Mouse (Mus musculus) frontal cortex, postnatal 36 days (tissue): ENCODE data around the gene Opcml.
A peak's percentile ranks its signal among the peaks of the same experiment; 100 is the strongest.

Experiments used
- DNase-seq, 2 experiments: peaks; one replicate each; pipeline ENCODE4 v3.0.0; 2022; ENCODE audit warnings: low spot score in 2 of 2

The Opcml gene

GRCm38 (mm10) chr9:28615447-28615846, 824.9 kb downstream of the Opcml start:
- no peak for DNase-seq

DNA sequence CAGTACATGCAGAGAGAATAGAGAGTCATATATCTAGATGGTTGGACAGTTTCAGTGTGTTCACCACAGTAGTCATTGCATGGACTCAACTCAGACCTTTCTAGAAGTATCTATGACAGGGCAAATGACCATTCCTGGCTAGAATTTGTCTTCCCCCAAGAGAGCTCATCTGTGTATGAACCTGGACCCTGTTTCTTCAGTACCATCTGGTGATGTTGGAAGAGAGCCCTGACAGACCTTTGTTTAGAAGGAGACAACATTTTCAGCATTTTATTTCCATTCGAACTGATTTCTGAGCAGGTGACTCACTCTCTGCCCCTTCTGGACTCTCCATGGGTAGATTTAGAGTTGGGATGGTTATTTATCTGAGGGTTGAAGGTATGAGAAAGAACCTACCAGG, 827.1 kb downstream of the Opcml start:
- no peak for DNase-seq

GRCm38 (mm10) chr9:28618186-28618892, 827.8 kb downstream of the Opcml start:
- DNase-seq, result peak in 1 of 2 experiments; percentile 47

GRCm38 (mm10) chr9:28621939-28622338, 831.4 kb downstream of the Opcml start:
- no peak for DNase-seq

GRCm38 (mm10) chr9:28624870-28625269, 834.3 kb downstream of the Opcml start:
- DNase-seq, result no peak

GRCm38 (mm10) chr9:28642766-28643165, 852.2 kb downstream of the Opcml start:
- no peak for DNase-seq

DNA sequence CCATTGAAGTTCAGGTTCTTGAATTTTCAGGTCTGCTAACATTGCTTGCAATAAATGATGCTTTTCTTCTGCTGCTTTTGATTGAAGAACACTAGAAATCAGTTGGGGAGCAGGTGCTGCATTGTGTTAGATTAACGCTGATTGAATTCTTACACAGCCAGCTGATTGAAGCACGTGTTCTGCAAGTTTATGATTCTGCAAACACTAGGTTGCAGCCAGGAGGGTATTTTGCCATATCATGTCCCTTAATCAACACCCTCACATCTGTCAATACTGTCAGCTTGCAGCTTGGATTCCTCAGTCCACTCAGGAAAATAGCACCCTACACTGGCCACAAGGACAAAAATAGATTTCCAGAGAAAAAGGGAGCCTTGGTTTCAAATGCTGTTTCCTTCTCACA, 853.5 kb downstream of the Opcml start:
- no peak for DNase-seq

DNA sequence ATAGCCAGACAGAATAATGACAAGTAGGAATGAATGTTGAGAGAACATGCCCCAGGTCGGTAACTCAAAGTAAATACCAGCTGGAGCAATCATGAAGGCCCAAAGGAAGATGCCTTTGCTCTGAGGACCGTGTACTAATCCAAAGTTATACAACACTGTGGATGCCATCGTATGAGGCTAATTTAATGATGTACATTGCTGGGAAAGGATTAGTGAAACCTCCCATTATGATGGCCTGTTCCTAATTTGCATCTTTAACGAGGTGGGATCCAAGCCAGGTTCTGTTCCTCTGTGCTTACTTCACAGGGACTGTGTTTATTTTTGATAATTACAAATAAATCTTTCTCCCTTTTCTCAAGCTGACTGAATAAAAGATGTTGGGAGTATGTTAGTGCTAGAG, 859.5 kb downstream of the Opcml start:
- DNase-seq, result no peak

- no peak for DNase-seq
These were observed 869.4 kb downstream of the Opcml start for GRCm38 (mm10) chr9:28659996-28660395.

GRCm38 (mm10) chr9:28662882-28663281, 872.3 kb downstream of the Opcml start:
- DNase-seq, result peak; percentile 73 to 90

DNA sequence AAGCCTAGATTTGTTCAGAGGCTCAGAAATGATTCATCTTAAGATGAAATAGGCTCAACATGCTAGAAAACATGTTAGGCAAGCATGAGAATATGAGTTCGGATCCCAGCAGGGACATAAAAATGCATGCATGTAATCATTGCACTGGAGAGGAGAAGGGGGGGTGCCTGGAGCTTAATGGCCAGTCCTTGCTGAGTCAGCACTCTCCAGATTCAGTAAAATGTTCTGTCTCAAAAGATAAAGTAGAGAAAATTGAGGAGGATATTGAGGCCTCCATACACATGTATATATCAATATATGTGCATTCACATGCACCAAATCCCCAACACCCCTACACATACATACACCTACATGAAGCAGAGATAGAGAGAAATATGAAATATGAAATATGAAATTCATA, 889.7 kb downstream of the Opcml start:
- DNase-seq, result no peak

DNA sequence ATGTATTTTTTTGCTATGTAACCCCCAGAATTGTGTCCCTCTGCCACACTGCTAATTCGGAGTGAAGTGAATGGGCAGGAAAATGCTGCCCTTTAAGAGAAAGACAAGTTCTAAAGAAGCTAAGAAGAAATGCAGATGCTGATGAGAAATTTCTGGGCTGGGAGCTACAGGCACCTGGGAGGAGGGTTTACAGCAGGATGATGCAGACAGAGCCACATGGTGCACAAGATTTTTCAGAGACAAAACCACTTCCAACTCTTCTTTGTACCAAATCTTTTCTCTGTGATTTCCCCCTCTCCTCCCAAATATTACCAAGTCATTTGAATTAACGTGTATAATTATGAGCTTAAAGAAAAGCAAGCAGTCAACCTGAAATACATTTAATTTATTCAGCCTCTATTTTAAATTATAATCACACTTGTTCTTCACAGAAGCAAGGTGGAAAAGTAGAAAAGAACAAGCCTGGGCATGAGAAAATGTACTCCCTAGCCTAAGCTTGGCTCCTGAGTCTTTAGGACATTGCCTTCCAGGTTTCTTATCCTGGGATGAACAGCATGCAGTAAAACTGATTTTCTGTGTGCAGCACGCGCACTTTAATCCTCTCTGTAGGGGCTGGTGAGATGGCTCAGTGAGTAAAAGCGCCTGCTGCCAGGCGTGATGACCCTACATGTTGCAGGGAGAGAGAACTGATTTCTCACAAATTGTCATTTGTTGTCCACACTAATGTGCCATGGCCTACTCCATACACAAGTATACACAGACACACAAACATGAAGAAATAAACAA, 890.9 kb downstream of the Opcml start:
- DNase-seq, result no peak

GRCm38 (mm10) chr9:28683951-28684470, 893.4 kb downstream of the Opcml start:
- DNase-seq, result no peak

DNA sequence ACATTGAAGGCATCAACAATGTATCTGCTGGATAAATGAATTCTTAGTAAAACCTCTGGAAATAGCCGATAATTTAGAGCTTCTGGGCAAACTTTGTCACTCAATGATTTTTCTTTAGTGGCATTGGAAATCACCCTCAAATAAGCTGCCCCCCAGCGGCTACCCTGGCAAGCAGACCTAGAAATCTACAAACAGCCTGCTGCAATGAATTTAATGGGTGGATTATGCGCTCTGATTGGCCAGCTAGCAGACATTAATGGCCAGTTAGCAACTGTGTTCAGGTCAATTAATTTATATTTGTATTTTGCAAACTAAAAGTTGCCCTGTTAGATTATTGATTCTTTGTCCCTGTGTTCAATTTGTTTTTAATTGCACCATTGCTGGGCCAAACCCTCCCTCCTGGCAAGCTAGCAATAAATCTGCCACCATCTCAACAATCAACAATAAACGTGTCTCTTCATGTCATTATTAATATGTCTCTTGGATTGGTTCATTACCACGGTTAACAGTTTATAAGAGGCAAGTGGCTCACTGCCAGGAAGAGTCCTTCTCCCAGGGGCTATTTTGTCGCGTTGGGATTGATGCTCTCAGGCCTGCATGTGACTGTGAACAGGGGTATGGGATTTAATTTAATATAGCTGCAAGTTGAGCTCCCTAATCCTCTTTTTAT, 896.5 kb downstream of the Opcml start:
- no peak for DNase-seq

DNA sequence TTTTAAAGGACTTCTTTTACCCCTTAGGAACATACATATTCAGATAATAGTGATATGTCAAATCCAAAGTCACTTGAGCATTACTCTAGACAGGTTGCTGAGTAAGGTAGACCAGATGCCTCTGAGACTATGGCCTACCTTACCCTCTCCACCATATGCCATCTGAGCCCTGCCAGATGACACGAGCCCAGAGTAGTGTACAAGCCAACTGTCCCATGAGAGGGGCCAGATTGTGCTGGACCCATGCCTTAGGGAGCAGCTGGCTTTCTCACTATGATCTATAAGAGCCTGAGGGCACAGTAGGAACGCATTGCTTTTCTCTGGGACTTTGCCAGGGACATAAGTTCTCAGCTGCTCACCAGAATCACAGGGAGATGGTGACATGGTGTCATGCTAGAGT, 899.6 kb downstream of the Opcml start:
- no peak for DNase-seq

DNA sequence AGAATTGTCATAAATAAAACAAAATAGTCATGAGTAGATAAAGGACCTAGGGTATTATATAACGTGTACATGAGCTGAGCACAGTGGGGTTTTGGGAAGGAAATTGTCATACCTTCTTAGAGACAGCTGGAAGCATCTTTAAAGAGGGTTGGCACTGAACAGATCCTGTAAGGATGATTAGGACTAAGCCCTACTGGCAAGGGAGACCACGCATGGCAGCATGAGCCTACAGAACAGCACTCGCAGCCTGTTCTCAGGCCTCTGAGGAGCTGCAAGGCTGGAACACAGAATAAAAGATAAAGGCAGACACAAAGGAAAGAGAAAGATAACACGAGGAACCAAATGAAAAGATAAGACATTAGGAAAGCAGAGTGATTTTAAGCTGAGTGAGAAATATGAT, 915.2 kb downstream of the Opcml start:
- no peak for DNase-seq

- no peak for DNase-seq
These were observed 924.0 kb downstream of the Opcml start for GRCm38 (mm10) chr9:28714544-28714943.

GRCm38 (mm10) chr9:28720186-28720585, 929.6 kb downstream of the Opcml start:
- no peak for DNase-seq

GRCm38 (mm10) chr9:28731811-28732602, 941.4 kb downstream of the Opcml start:
- no peak for DNase-seq

GRCm38 (mm10) chr9:28737955-28738354, 947.4 kb downstream of the Opcml start:
- DNase-seq, result peak in 1 of 2 experiments; percentile 39

GRCm38 (mm10) chr9:28738451-28738860, 947.9 kb downstream of the Opcml start:
- DNase-seq, result peak; percentile 55 to 80

DNA sequence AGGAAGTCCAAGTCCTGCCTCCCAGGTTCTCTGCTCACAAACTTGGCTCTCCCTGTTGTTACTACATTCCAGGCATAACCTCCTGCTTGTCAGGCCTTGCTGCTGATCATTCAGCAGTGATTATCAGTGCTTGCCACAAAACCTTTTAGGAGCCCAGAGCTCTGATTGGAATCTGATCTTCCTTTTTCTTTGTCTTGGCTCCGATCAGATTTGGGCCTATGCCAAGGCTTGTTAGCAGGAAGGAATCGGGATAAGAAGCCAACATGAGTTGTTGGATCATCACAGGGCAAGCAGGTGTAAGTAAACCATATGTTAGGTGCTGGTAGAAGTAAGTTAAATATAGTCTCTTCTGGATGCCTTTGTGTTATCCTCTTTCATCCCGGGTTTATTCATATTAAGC, 954.2 kb downstream of the Opcml start:
- no peak for DNase-seq
